Mouse (Mus musculus): ENCODE measurements around the gene Rbm20. TPM values are rescaled to one million over a fixed set of nuclear protein-coding genes. Genes with fewer than 3 reads are reported as not detected.

Rbm20 gene
- polyA plus RNA-seq, 1 experiment: 3.8 TPM

- WGBS: 62% methylated on average over 9 of the region's 9 CpGs
- Histone ChIP-seq H3K4me3 (replicated peaks; ENCODE audit: extremely low read depth, low read depth, low read length) (no peak overlapping the region), H3K4me1 (ENCODE audit: control insufficient read depth, insufficient read depth, low read length) (no peaks in the 10 kb centered on the region; the same call in 1 of the 2 replicates)
- DNase-seq: no peak
- TF ChIP-seq CTCF (IDR thresholded peaks at IDR 0.05; ENCODE audit: insufficient read depth, low read length) (no peak), POLR2A (IDR thresholded peaks at IDR 0.05; ENCODE audit: borderline replicate concordance, extremely low read depth, low read depth, low read length) (no peak)
These were observed 211.2 kb downstream of the Rbm20 start for GRCm38 (mm10) chr19:53888331-53888730.

- DNase-seq: no peak
These were observed 212.4 kb downstream of the Rbm20 start for GRCm38 (mm10) chr19:53889555-53889954.

DNA sequence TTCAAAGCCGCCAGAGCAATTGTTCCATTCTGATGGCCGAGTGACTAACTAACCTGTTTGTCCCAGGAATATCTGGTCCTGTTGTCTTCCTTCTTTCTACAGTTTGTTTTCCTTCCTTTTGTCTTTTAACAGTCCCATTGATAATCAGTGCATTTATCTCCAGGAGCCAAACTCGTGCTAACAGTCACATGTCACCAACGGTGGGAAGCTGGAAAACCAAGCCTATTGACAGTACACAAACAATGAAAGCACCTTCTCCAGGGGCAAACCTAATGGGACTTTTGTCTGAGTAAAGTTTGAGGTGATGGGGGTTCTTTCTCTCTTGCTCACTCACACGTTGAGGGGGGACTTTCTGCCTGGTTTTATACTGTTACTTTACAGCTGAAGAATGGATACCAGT, 213.2 kb downstream of the Rbm20 start:
- DNase-seq: no peak
- TF ChIP-seq CTCF (IDR thresholded peaks at IDR 0.05; ENCODE audit: insufficient read depth, low read length): no peak
- TF ChIP-seq POLR2A (IDR thresholded peaks at IDR 0.05; ENCODE audit: borderline replicate concordance, extremely low read depth, low read depth, low read length): no peak
- WGBS: 59% methylated on average over 5 of the region's 5 CpGs
- no peak overlapping the region for H3K4me3 ChIP-seq (replicated peaks; ENCODE audit: extremely low read depth, low read depth, low read length)
- no peaks in the 10 kb centered on the region; the same call in 1 of the 2 replicates for H3K4me1 ChIP-seq (ENCODE audit: control insufficient read depth, insufficient read depth, low read length)

More at GRCm38 (mm10) chr19:53889555-53889954, 212.4 kb downstream of the Rbm20 start:
- WGBS: 51% methylated on average over 5 of the region's 5 CpGs
- no peaks in the 10 kb centered on the region; the same call in 1 of the 2 replicates for H3K4me1 ChIP-seq (ENCODE audit: control insufficient read depth, insufficient read depth, low read length)
- TF ChIP-seq POLR2A (IDR thresholded peaks at IDR 0.05; ENCODE audit: borderline replicate concordance, extremely low read depth, low read depth, low read length) (no peak), CTCF (IDR thresholded peaks at IDR 0.05; ENCODE audit: insufficient read depth, low read length) (no peak)
- no peak overlapping the region for H3K4me3 ChIP-seq (replicated peaks; ENCODE audit: extremely low read depth, low read depth, low read length)

- 56% methylated on average over 5 of the region's 5 CpGs for WGBS
- no peak for DNase-seq
- Histone ChIP-seq H3K4me1 (ENCODE audit: control insufficient read depth, insufficient read depth, low read length) (no peaks in the 10 kb centered on the region; the same call in 1 of the 2 replicates), H3K4me3 (replicated peaks; ENCODE audit: extremely low read depth, low read depth, low read length) (no peak overlapping the region)
- no peak for TF ChIP-seq POLR2A (IDR thresholded peaks at IDR 0.05; ENCODE audit: borderline replicate concordance, extremely low read depth, low read depth, low read length)
- no peak for TF ChIP-seq CTCF (IDR thresholded peaks at IDR 0.05; ENCODE audit: insufficient read depth, low read length)
These were observed 213.7 kb downstream of the Rbm20 start for GRCm38 (mm10) chr19:53890781-53891251.

- Histone ChIP-seq H3K4me3 (replicated peaks; ENCODE audit: extremely low read depth, low read depth, low read length) (no peak overlapping the region), H3K4me1 (ENCODE audit: control insufficient read depth, insufficient read depth, low read length) (no peaks in the 10 kb centered on the region; the same call in 1 of the 2 replicates)
- DNase-seq: no peak
- 87% methylated on average over 2 of the region's 2 CpGs for WGBS
- TF ChIP-seq POLR2A (IDR thresholded peaks at IDR 0.05; ENCODE audit: borderline replicate concordance, extremely low read depth, low read depth, low read length): no peak
- TF ChIP-seq CTCF (IDR thresholded peaks at IDR 0.05; ENCODE audit: insufficient read depth, low read length): no peak
These were observed 214.5 kb downstream of the Rbm20 start for GRCm38 (mm10) chr19:53891569-53891968.

DNA sequence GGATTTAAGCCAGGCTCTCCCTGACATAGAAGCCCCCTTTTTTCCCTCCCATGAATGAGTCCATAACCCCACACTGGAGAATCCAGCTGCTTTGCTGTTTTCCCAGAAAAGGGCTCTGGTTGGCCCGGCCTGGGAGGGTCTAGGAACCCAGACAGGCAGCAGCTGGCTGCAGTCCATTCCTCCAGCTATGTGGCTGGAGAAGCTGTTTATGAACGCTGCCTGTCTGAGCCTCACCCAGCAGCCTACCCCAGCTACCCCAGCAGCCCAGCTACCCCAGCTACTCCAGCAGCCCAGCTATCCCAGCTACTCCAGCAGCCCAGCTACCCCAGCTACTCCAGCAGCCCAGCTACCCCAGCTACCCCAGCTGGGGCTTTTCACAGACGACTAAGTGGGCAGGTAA, 215.0 kb downstream of the Rbm20 start, which contains the start of gene Pdcd4:
Gene Pdcd4, plus strand, starts transcription at position 171 of the 400 bp plus-strand sequence.
- H3K4me1 ChIP-seq (ENCODE audit: control insufficient read depth, insufficient read depth, low read length): no peaks in the 10 kb centered on the region; the same call in 1 of the 2 replicates
- TF ChIP-seq POLR2A (IDR thresholded peaks at IDR 0.05; ENCODE audit: borderline replicate concordance, extremely low read depth, low read depth, low read length) (no peak), CTCF (IDR thresholded peaks at IDR 0.05; ENCODE audit: insufficient read depth, low read length) (no peak)
- no peak for DNase-seq
- no peak within 1 kb of the TSS for H3K4me3 ChIP-seq (replicated peaks; ENCODE audit: extremely low read depth, low read depth, low read length)
- 51% methylated on average over 3 of the region's 3 CpGs for WGBS

DNA sequence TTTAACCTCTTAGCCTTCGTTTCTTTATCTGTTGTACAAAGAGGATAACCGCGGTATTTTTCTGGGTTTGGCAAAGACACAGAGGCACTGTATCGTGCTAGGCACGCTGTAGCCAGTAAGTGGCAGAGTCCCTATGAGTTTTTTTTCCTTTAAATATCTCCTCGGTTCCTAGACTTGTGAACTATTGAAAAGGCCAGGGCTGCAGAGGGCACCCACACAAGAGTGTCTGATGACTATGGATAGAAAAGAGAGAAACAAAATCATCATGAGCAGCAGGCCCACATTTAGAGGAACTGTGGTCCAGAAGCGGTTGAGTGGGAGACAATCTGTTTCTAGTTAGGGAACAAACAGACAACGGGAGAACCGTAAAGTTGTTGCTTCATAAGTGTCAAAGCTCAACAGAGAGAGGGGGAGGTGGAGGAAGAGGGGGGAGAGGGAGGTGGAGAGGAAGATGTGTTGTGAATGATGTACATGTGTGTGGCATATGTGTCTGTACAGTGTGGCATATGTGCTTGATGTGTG, 215.8 kb downstream of the Rbm20 start:
- Histone ChIP-seq H3K4me1 (ENCODE audit: control insufficient read depth, insufficient read depth, low read length) (no peaks in the 10 kb centered on the region; the same call in 1 of the 2 replicates), H3K4me3 (replicated peaks; ENCODE audit: extremely low read depth, low read depth, low read length) (no peak overlapping the region)
- DNase-seq: no peak
- 48% methylated on average over 9 of the region's 9 CpGs for WGBS
- no peak for TF ChIP-seq POLR2A (IDR thresholded peaks at IDR 0.05; ENCODE audit: borderline replicate concordance, extremely low read depth, low read depth, low read length)
- no peak for TF ChIP-seq CTCF (IDR thresholded peaks at IDR 0.05; ENCODE audit: insufficient read depth, low read length)

- TF ChIP-seq CTCF (IDR thresholded peaks at IDR 0.05; ENCODE audit: insufficient read depth, low read length): no peak
- no peak for TF ChIP-seq POLR2A (IDR thresholded peaks at IDR 0.05; ENCODE audit: borderline replicate concordance, extremely low read depth, low read depth, low read length)
- 41% methylated on average over 3 of the region's 3 CpGs for WGBS
- no peak overlapping the region for H3K4me3 ChIP-seq (replicated peaks; ENCODE audit: extremely low read depth, low read depth, low read length)
- DNase-seq: no peak
- no peaks in the 10 kb centered on the region; the same call in 1 of the 2 replicates for H3K4me1 ChIP-seq (ENCODE audit: control insufficient read depth, insufficient read depth, low read length)
These were observed 216.6 kb downstream of the Rbm20 start for GRCm38 (mm10) chr19:53893711-53894171.

DNA sequence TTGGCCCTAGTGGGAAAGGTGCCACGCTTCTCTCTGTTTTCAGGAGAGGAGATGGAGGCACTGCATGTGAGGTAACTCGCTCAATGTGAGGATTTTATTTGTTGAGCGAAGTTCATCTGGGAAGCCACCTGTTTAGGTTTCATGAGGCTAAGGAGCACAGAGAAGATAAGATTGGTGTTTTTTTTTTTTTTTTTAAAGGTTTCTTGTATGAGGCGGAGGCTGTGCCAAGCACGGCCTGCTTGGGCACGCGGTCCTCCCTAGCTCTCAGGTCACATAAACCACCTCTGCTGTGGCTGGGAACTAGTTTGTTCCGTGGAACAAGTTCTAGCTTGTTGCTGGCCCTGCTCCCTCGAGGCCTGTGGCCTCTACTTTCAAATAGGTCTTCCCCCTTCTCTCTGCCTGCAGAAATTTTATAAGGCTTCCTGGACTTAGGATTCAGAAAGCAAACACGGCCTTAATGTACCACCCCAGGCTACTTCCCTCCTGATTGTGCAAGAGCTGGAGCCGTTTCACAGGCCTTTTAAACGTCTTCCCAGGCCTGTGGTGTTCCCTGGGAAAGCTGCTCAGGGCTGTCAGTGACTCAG, 217.5 kb downstream of the Rbm20 start:
- TF ChIP-seq POLR2A (IDR thresholded peaks at IDR 0.05; ENCODE audit: borderline replicate concordance, extremely low read depth, low read depth, low read length) (no peak), CTCF (IDR thresholded peaks at IDR 0.05; ENCODE audit: insufficient read depth, low read length) (no peak)
- no peak for DNase-seq
- H3K4me3 ChIP-seq (replicated peaks; ENCODE audit: extremely low read depth, low read depth, low read length): no peak overlapping the region
- 58% methylated on average over 12 of the region's 12 CpGs for WGBS
- H3K4me1 ChIP-seq (ENCODE audit: control insufficient read depth, insufficient read depth, low read length): no peaks in the 10 kb centered on the region; the same call in 1 of the 2 replicates

GRCm38 (mm10) chr19:53898046-53898445, 220.9 kb downstream of the Rbm20 start:
- peaks cover 6% of the 10 kb centered on the region for H3K4me1 ChIP-seq (ENCODE audit: control insufficient read depth, insufficient read depth, low read length)
- no peak for DNase-seq
- WGBS: 56% methylated on average over 5 of the region's 5 CpGs
- H3K4me3 ChIP-seq (replicated peaks; ENCODE audit: extremely low read depth, low read depth, low read length): no peak overlapping the region
- no peak for TF ChIP-seq POLR2A (IDR thresholded peaks at IDR 0.05; ENCODE audit: borderline replicate concordance, extremely low read depth, low read depth, low read length)
- no peak for TF ChIP-seq CTCF (IDR thresholded peaks at IDR 0.05; ENCODE audit: insufficient read depth, low read length)

All from lung, adult 2 months (tissue).